Mouse (Mus musculus): Measurements from ENCODE around the gene Mxd3.

- TF ChIP-seq MAX (IDR thresholded peaks at IDR 0.05; ENCODE audit: low read length) (no peak), USF1 (IDR thresholded peaks at IDR 0.05; ENCODE audit: low read depth, low read length) (no peak), UBTF (IDR thresholded peaks at IDR 0.05; ENCODE audit: low read depth, low read length) (no peak), JUND (conservative IDR thresholded peaks at IDR 0.05; ENCODE audit: low read depth, low read length) (no peak), POLR2A (IDR thresholded peaks at IDR 0.05; ENCODE audit: low read depth, low read length) (no peak), MAZ (IDR thresholded peaks at IDR 0.05; ENCODE audit: low read depth, low read length) (no peak), E2F4 (IDR thresholded peaks at IDR 0.05; ENCODE audit: insufficient replicate concordance, low read depth, low read length) (no peak)
These were observed 32.9 kb downstream of the Mxd3 start for GRCm38 (mm10) chr13:55296760-55297159.
